Mouse (Mus musculus) midbrain, embryonic 15.5 days (tissue): ENCODE data around the gene Npepl1. TPM values are rescaled to one million over a fixed set of nuclear protein-coding genes. Genes with fewer than 3 reads are reported as not detected.
A peak's percentile ranks its signal among the peaks of the same experiment; 100 is the strongest.

Source experiments
- ATAC-seq: fragments of 200-750 bp; cut with Nextera tagmentation; replicated peaks from 2 replicates; pipeline ENCODE4 v1.8.0; 2017; ENCODE audit warnings: moderate TSS enrichment
- H3K27ac ChIP-seq: fragments of 300-500 bp; sonication (generic); 2 replicates; pipeline ENCODE4 v1.5.1; 2015; ENCODE audit warnings: mild to moderate bottlenecking, inconsistent platforms
- H3K27me3 ChIP-seq: fragments of 300-500 bp; sonication (generic); replicated peaks from 2 replicates; pipeline ENCODE4 v1.6.1; 2015; ENCODE audit warnings: inconsistent platforms
- H3K36me3 ChIP-seq: fragments of 300-500 bp; sonication (generic); replicated peaks from 2 replicates; pipeline ENCODE4 v1.6.1; 2015; ENCODE audit warnings: inconsistent platforms
- H3K4me1 ChIP-seq: fragments of 300-500 bp; sonication (generic); 2 replicates; pipeline ENCODE4 v1.6.1; 2015; ENCODE audit warnings: inconsistent platforms
- H3K4me2 ChIP-seq: fragments of 300-500 bp; sonication (generic); 2 replicates; pipeline ENCODE4 v1.6.1; 2015; ENCODE audit warnings: inconsistent platforms, mild to moderate bottlenecking, moderate library complexity
- H3K4me3 ChIP-seq: fragments of 300-500 bp; sonication (generic); 2 replicates; pipeline ENCODE4 v1.5.1; 2015; ENCODE audit warnings: mild to moderate bottlenecking, inconsistent platforms
- H3K9ac ChIP-seq: fragments of 300-500 bp; sonication (generic); 2 replicates; pipeline ENCODE4 v1.6.1; 2015; ENCODE audit warnings: mild to moderate bottlenecking, inconsistent platforms
- H3K9me3 ChIP-seq: fragments of 300-500 bp; sonication (generic); 2 replicates; pipeline ENCODE4 v1.6.1; 2016; ENCODE audit warnings: inconsistent platforms
- WGBS: fragments of 180-500 bp; shearing (Covaris S2); methylation state at CpG from one replicate; pipeline ENCODE4 v1.1.7; 2015; ENCODE audit warnings: mixed read lengths; 5-methylcytosine and 5-hydroxymethylcytosine counted together
- polyA plus RNA-seq: library from polyadenylated mRNA; unstranded; fragments of >200 nt; fragmentation: Nextera tagmentation; extraction: Ambion mirVana; gene quantifications from 2 replicates; pipeline ENCODE4 v1.2.1, GENCODE M21; 2015

Gene Npepl1
- polyA plus RNA-seq, 1 experiment from 2014 or later: 17.4 TPM

DNA sequence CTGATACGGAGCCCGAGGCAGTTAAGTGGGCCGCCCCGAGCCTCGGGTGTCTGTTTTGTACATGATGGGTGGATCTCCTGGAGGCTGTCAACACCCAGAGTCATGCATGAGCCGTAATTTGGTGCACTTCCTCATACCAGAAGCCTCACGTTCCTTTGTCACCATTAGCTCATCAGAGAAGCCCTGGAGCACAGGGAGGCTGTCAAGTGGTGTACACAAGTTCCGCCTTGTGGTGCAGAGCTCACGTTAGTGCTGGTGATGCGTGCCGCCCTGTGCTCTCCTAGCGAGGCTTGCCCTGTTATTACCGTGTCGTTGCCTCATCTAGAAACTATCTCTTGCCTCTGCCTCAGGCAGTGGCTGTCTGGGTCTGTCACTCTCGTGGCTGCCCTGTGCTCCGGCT is 6.8 kb downstream of the Npepl1 start:
- WGBS: 73% methylated on average over 16 of the region's 16 CpGs
- H3K9ac ChIP-seq: no peak overlapping the region

DNA sequence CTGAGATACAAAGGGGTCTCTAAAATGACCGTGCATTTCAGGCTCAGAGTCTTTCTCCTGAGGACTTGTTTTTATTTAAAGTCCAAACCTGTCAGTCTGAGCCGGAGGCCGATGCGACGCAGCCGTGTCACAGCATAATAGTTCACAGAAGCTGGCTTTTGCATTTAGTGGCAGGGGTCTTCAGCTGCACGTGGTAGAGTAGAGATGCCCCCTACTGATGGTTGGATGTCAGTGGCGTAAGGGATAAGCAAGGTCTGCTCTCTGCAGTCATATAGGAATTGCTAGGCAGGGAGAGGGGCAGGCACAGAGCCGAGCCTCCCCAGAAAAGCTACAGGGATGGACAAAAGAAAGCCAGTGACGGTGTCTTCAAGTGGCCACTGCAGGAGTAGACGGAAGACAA is 8.0 kb downstream of the Npepl1 start:
- no peaks in the 10 kb centered on the region for H3K36me3 ChIP-seq
- no peak overlapping the region for H3K9ac ChIP-seq
- H3K4me3 ChIP-seq: no peak overlapping the region
- 46% methylated on average over 11 of the region's 11 CpGs for WGBS
- no peak overlapping the region for H3K4me2 ChIP-seq
- H3K27me3 ChIP-seq: no peaks in the 10 kb centered on the region
- H3K4me1 ChIP-seq: no peaks in the 10 kb centered on the region
- peak; percentile 62 for ATAC-seq
- H3K27ac ChIP-seq: no peak overlapping the region
- no peaks in the 10 kb centered on the region for H3K9me3 ChIP-seq

More for the DNA sequence above, 6.8 kb downstream of the Npepl1 start:
- H3K27ac ChIP-seq: no peak overlapping the region
- peak; percentile 43; the same call in 1 of the 2 replicates for ATAC-seq
- no peaks in the 10 kb centered on the region for H3K36me3 ChIP-seq
- no peak overlapping the region for H3K4me2 ChIP-seq
- H3K9me3 ChIP-seq: no peaks in the 10 kb centered on the region
- no peaks in the 10 kb centered on the region for H3K4me1 ChIP-seq
- H3K4me3 ChIP-seq: no peak overlapping the region
- no peaks in the 10 kb centered on the region for H3K27me3 ChIP-seq

DNA sequence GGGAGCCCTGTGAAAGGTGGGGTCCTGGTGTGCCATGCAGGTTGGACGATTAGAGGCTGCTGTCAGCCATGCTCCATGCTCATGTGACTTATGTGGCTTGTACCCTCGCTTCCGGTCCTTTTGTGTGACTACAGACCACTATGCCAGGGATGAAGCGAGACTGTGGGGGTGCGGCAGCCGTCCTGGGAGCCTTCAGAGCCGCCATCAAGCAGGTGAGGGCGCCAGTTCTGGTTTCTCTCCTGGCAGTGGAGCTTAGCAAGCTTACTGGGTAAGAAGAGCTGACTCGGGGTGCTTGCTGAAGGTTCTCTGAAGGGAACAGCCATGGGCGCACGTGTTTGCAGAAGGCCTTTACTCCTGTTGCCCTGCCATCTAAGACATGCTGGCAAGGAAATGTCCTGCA is 9.1 kb downstream of the Npepl1 start:
- 90% methylated on average over 11 of the region's 11 CpGs for WGBS
- no peak for ATAC-seq
- no peaks in the 10 kb centered on the region for H3K27me3 ChIP-seq

DNA sequence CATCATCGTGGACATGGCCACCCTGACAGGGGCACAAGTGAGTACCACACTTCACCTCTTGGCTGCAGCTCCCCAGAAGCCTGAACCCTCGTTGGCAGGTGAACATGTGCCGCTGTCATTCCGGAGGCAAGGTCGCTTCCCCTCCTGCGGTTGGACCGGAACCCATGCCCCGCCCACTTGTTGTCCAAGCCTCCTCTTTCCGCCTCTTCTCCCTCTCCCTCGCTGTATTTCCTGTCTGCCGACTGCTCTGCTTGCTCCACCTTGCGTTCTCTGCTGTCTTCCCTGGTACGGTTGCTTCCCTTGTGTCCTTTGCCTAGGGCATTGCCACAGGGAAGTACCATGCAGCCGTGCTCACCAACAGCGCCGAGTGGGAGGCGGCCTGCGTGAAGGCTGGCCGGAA is 10.5 kb downstream of the Npepl1 start:
- Histone ChIP-seq H3K9me3 (no peaks in the 10 kb centered on the region), H3K36me3 (no peaks in the 10 kb centered on the region; the same call in 1 of the 2 replicates), H3K4me2 (no peak overlapping the region), H3K4me1 (no peaks in the 10 kb centered on the region), H3K27ac (no peak overlapping the region), H3K4me3 (no peak overlapping the region), H3K9ac (no peak overlapping the region), H3K27me3 (no peaks in the 10 kb centered on the region)
- 94% methylated on average over 19 of the region's 19 CpGs for WGBS
- ATAC-seq: no peak

More for the DNA sequence above, 9.1 kb downstream of the Npepl1 start:
- Histone ChIP-seq H3K4me1 (no peaks in the 10 kb centered on the region), H3K4me2 (no peak overlapping the region), H3K27ac (no peak overlapping the region), H3K36me3 (no peaks in the 10 kb centered on the region; the same call in 1 of the 2 replicates), H3K9ac (no peak overlapping the region), H3K4me3 (no peak overlapping the region), H3K9me3 (no peaks in the 10 kb centered on the region)

DNA sequence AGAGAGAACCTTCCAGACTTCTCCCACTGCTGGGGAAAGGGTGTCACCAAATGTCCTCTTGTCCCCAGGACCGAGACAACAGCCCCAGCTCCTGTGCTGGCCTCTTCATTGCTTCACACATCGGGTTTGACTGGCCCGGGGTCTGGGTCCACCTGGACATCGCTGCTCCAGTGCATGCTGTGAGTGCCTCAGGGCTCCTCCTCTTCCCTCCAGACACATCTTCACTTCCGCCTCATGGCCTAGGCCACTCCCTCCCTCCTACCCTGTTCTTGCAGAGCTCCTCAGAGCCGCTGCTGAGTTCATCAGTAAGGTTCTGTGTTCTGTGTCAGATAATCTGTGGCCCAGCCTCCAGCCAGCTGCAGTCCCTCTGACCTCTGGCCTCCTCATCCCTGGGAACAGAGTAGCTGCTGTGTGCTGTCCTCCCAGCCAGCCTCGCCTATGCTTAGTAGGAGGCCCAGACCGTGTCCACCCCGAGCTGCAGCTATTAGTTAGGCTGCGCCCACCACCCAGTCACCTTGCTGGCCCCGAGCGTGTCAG is 11.3 kb downstream of the Npepl1 start:
- Histone ChIP-seq H3K27ac (no peak overlapping the region), H3K4me1 (peaks cover 2% of the 10 kb centered on the region), H3K27me3 (no peaks in the 10 kb centered on the region), H3K36me3 (no peaks in the 10 kb centered on the region; the same call in 1 of the 2 replicates), H3K4me3 (no peak overlapping the region), H3K9me3 (no peaks in the 10 kb centered on the region), H3K9ac (no peak overlapping the region), H3K4me2 (no peak overlapping the region)
- ATAC-seq: no peak
- 80% methylated on average over 12 of the region's 12 CpGs for WGBS

GRCm38 (mm10) chr2:174122331-174122730 is 12.2 kb downstream of the Npepl1 start:
- no peaks in the 10 kb centered on the region for H3K9me3 ChIP-seq
- no peaks in the 10 kb centered on the region for H3K27me3 ChIP-seq
- 88% methylated on average over 2 of the region's 2 CpGs for WGBS
- H3K4me3 ChIP-seq: no peak overlapping the region
- no peak for ATAC-seq
- H3K27ac ChIP-seq: no peak overlapping the region
- no peak overlapping the region for H3K4me2 ChIP-seq
- H3K4me1 ChIP-seq: peaks cover 10% of the 10 kb centered on the region
- no peaks in the 10 kb centered on the region; the same call in 1 of the 2 replicates for H3K36me3 ChIP-seq
- H3K9ac ChIP-seq: no peak overlapping the region

- Histone ChIP-seq H3K36me3 (no peaks in the 10 kb centered on the region; the same call in 1 of the 2 replicates), H3K27me3 (no peaks in the 10 kb centered on the region), H3K27ac (no peak overlapping the region), H3K4me3 (no peak overlapping the region), H3K4me2 (no peak overlapping the region), H3K9ac (no peak overlapping the region), H3K4me1 (peaks cover 12% of the 10 kb centered on the region), H3K9me3 (no peaks in the 10 kb centered on the region)
- ATAC-seq: no peak
- 83% methylated on average over 3 of the region's 3 CpGs for WGBS
These were observed 13.6 kb downstream of the Npepl1 start for GRCm38 (mm10) chr2:174123731-174124130.

- Histone ChIP-seq H3K4me2 (peak overlapping the region; percentile 39), H3K36me3 (no peaks in the 10 kb centered on the region; the same call in 1 of the 2 replicates), H3K4me1 (peaks cover 12% of the 10 kb centered on the region), H3K9ac (no peak overlapping the region), H3K9me3 (no peaks in the 10 kb centered on the region), H3K27me3 (no peaks in the 10 kb centered on the region), H3K4me3 (no peak overlapping the region), H3K27ac (peak overlapping the region; percentile 59)
- WGBS: 9% methylated on average over 19 of the region's 21 CpGs
- ATAC-seq: peak; percentile 90
These were observed 16.6 kb downstream of the Npepl1 start for GRCm38 (mm10) chr2:174126522-174127375.

GRCm38 (mm10) chr2:174127376-174127713 is 17.2 kb downstream of the Npepl1 start:
- Histone ChIP-seq H3K36me3 (no peaks in the 10 kb centered on the region; the same call in 1 of the 2 replicates), H3K27ac (peak overlapping the region; percentile 59; the same call in 1 of the 2 replicates), H3K4me1 (peaks cover 12% of the 10 kb centered on the region), H3K9ac (no peak overlapping the region), H3K4me3 (no peak overlapping the region), H3K27me3 (no peaks in the 10 kb centered on the region), H3K4me2 (peak overlapping the region; percentile 39), H3K9me3 (no peaks in the 10 kb centered on the region)
- WGBS: 15% methylated on average over 6 of the region's 6 CpGs
- peak; percentile 25 for ATAC-seq

DNA sequence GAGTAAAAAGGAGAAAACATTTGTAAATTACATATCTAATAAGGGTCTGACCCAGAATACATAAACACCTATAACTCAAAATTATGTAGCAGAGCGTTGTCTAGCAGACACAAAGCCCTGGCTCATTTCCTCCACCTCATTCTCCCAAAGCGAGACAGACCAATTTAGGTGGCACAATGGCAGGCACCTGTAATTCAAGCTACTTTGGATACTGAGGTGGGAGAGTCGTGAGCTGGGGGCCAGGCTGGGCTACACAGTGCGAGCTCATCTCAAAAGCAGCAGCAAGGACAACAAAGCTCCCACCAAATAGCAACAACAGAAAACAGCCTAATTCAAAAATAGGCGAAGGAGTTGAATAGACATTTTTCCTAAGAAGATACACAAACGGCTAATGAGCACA is 18.8 kb downstream of the Npepl1 start:
- no peaks in the 10 kb centered on the region for H3K9me3 ChIP-seq
- H3K27ac ChIP-seq: no peak overlapping the region
- no peak for ATAC-seq
- H3K9ac ChIP-seq: no peak overlapping the region
- H3K4me1 ChIP-seq: peaks cover 12% of the 10 kb centered on the region
- no peaks in the 10 kb centered on the region; the same call in 1 of the 2 replicates for H3K36me3 ChIP-seq
- 83% methylated on average over 6 of the region's 6 CpGs for WGBS
- H3K4me3 ChIP-seq: no peak overlapping the region
- H3K4me2 ChIP-seq: no peak overlapping the region
- no peaks in the 10 kb centered on the region for H3K27me3 ChIP-seq

DNA sequence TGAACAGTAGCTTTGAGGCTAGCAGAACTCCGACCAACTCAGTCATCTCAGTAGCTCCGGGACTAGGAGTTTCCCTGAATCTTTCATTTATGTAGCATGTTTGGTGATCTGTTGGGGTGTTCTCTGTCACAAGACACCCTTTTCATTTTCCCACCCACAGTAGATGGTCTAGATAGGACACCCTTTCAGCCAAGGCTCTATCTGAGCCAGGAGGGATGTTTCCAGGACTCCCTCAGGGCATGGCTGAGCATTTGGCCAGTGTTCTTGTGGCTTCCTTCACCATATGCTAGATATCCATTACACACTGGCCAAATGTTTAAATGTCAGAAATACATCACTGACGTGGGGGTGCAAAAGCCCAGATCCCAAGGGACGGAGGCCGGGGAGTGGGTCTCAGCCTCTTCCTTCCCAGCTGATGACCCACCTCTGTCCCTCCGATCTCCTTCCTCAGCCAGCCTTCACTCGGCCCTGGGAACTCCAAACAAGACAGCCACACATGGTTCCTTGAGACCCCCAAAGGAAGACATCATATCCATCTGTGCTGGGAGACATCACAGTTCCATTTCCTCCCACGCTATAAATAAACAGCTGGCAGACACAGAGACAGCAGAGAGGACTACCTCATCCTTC is 20.4 kb downstream of the Npepl1 start:
- Histone ChIP-seq H3K4me3 (no peak overlapping the region), H3K9ac (no peak overlapping the region), H3K27ac (no peak overlapping the region), H3K27me3 (no peaks in the 10 kb centered on the region), H3K4me2 (no peak overlapping the region), H3K36me3 (no peaks in the 10 kb centered on the region), H3K4me1 (peaks cover 12% of the 10 kb centered on the region), H3K9me3 (no peaks in the 10 kb centered on the region)
- WGBS: 90% methylated on average over 8 of the region's 8 CpGs
- ATAC-seq: no peak

- no peak for ATAC-seq
- H3K27me3 ChIP-seq: no peaks in the 10 kb centered on the region
- H3K9me3 ChIP-seq: no peaks in the 10 kb centered on the region
- no peak overlapping the region for H3K4me2 ChIP-seq
- no peak overlapping the region for H3K27ac ChIP-seq
- H3K36me3 ChIP-seq: no peaks in the 10 kb centered on the region
- peaks cover under 1% of the 10 kb centered on the region; the same call in 1 of the 2 replicates for H3K4me1 ChIP-seq
- WGBS: 83% methylated on average over 8 of the region's 8 CpGs
- H3K4me3 ChIP-seq: no peak overlapping the region
- H3K9ac ChIP-seq: no peak overlapping the region
These were observed 22.3 kb downstream of the Npepl1 start for GRCm38 (mm10) chr2:174132413-174132969.
